Mouse (Mus musculus): ENCODE measurements around the gene Jpt1.

- TF ChIP-seq MYOD1 (IDR thresholded peaks at IDR 0.05; ENCODE audit: control insufficient read depth, insufficient read length, low read depth) (no peak), MAX (IDR thresholded peaks at IDR 0.05) (no peak), USF1 (IDR thresholded peaks at IDR 0.05; ENCODE audit: low read depth) (no peak), CTCF (IDR thresholded peaks at IDR 0.05; ENCODE audit: control insufficient read depth, insufficient read depth, insufficient read length) (no peak), FOSL1 (IDR thresholded peaks at IDR 0.05; ENCODE audit: insufficient read depth, low read length, poor library complexity, severe bottlenecking) (no peak), CEBPB (IDR thresholded peaks at IDR 0.05; ENCODE audit: low read depth) (no peak)
Measured at GRCm38 (mm10) chr11:115538045-115538444, 23.9 kb upstream of the Jpt1 start.
